Mouse (Mus musculus): ENCODE measurements at regions not wholly inside any gene's neighbourhood (a gene's known extent, or its start where the extent isn't known, plus 50 kb on each side); places are given as distances from the start of the nearest gene placed in this dataset.

- H3K4me3 ChIP-seq (ENCODE audit: low read length), result no peak overlapping the region
- H3K27me3 ChIP-seq (ENCODE audit: insufficient read depth, low read length), result no peaks in the 10 kb centered on the region
- no peaks in the 10 kb centered on the region for H3K4me1 ChIP-seq (ENCODE audit: insufficient read depth, low read length)
- H3K9me3 ChIP-seq (ENCODE audit: low read length), result no peaks in the 10 kb centered on the region
- no peak overlapping the region for H3K9ac ChIP-seq (replicated peaks; ENCODE audit: low read length)
- peak; percentile 79 for TF ChIP-seq CTCF (IDR thresholded peaks at IDR 0.05; ENCODE audit: low read depth)
- WGBS, result 76% methylated on average over 9 of the region's 9 CpGs
- DNase-seq (ENCODE audit: low spot score) (peak; percentile 70), ATAC-seq (peak; percentile 35; the same call in 1 of the 2 replicates)
- no peak overlapping the region for H3K4me2 ChIP-seq (ENCODE audit: low read depth, low read length)
- H3K36me3 ChIP-seq (ENCODE audit: insufficient read depth, low read length), result no peaks in the 10 kb centered on the region
- H3K27ac ChIP-seq, result no peak overlapping the region
These were observed 51.7 kb upstream of the Caprin1 start for GRCm38 (mm10) chr2:103848923-103849700.

- Histone ChIP-seq H3K4me2 (ENCODE audit: low read depth, low read length) (no peak overlapping the region), H3K4me1 (ENCODE audit: insufficient read depth, low read length) (no peaks in the 10 kb centered on the region), H3K27ac (no peak overlapping the region), H3K4me3 (ENCODE audit: low read length) (no peak overlapping the region), H3K9ac (replicated peaks; ENCODE audit: low read length) (no peak overlapping the region), H3K27me3 (ENCODE audit: insufficient read depth, low read length) (no peaks in the 10 kb centered on the region), H3K36me3 (ENCODE audit: insufficient read depth, low read length) (no peaks in the 10 kb centered on the region), H3K9me3 (ENCODE audit: low read length) (no peaks in the 10 kb centered on the region)
- no peak for ATAC-seq
- TF ChIP-seq CTCF (IDR thresholded peaks at IDR 0.05; ENCODE audit: low read depth), result no peak
- 89% methylated on average over 9 of the region's 9 CpGs for WGBS
- no peak for DNase-seq (ENCODE audit: low spot score)
These were observed 52.5 kb upstream of the Caprin1 start for GRCm38 (mm10) chr2:103849766-103850530.

- WGBS, result 83% methylated on average over 5 of the region's 5 CpGs
- Histone ChIP-seq H3K4me1 (ENCODE audit: insufficient read depth, low read length) (no peaks in the 10 kb centered on the region), H3K9ac (replicated peaks; ENCODE audit: low read length) (no peak overlapping the region), H3K9me3 (ENCODE audit: low read length) (no peaks in the 10 kb centered on the region), H3K27ac (no peak overlapping the region), H3K27me3 (ENCODE audit: insufficient read depth, low read length) (no peaks in the 10 kb centered on the region), H3K4me2 (ENCODE audit: low read depth, low read length) (no peak overlapping the region), H3K4me3 (ENCODE audit: low read length) (no peak overlapping the region), H3K36me3 (ENCODE audit: insufficient read depth, low read length) (no peaks in the 10 kb centered on the region)
- TF ChIP-seq CTCF (IDR thresholded peaks at IDR 0.05; ENCODE audit: low read depth), result no peak
- ATAC-seq (no peak), DNase-seq (ENCODE audit: low spot score) (no peak)
These were observed 53.0 kb upstream of the Caprin1 start for GRCm38 (mm10) chr2:103850531-103850816.

- Histone ChIP-seq H3K27ac (no peak overlapping the region), H3K27me3 (ENCODE audit: insufficient read depth, low read length) (no peaks in the 10 kb centered on the region), H3K36me3 (ENCODE audit: insufficient read depth, low read length) (no peaks in the 10 kb centered on the region), H3K9me3 (ENCODE audit: low read length) (no peaks in the 10 kb centered on the region), H3K9ac (replicated peaks; ENCODE audit: low read length) (no peak overlapping the region), H3K4me2 (ENCODE audit: low read depth, low read length) (no peak overlapping the region), H3K4me3 (ENCODE audit: low read length) (no peak overlapping the region), H3K4me1 (ENCODE audit: insufficient read depth, low read length) (no peaks in the 10 kb centered on the region)
- WGBS, result 52% methylated on average over 3 of the region's 3 CpGs
- ATAC-seq (no peak), DNase-seq (ENCODE audit: low spot score) (no peak)
- no peak for TF ChIP-seq CTCF (IDR thresholded peaks at IDR 0.05; ENCODE audit: low read depth)
These were observed 53.7 kb upstream of the Caprin1 start for GRCm38 (mm10) chr2:103851171-103851570.

GRCm38 (mm10) chr2:103861226-103861625, 63.8 kb upstream of the Caprin1 start:
- H3K9ac ChIP-seq (replicated peaks; ENCODE audit: low read length), result no peak overlapping the region
- H3K4me3 ChIP-seq (ENCODE audit: low read length), result no peak overlapping the region
- WGBS, result 82% methylated on average over 8 of the region's 8 CpGs
- H3K9me3 ChIP-seq (ENCODE audit: low read length), result no peaks in the 10 kb centered on the region
- ATAC-seq (no peak), DNase-seq (ENCODE audit: low spot score) (no peak)
- H3K4me2 ChIP-seq (ENCODE audit: low read depth, low read length), result no peak overlapping the region
- no peak overlapping the region for H3K27ac ChIP-seq
- no peaks in the 10 kb centered on the region for H3K27me3 ChIP-seq (ENCODE audit: insufficient read depth, low read length)
- no peaks in the 10 kb centered on the region for H3K36me3 ChIP-seq (ENCODE audit: insufficient read depth, low read length)
- TF ChIP-seq CTCF (IDR thresholded peaks at IDR 0.05; ENCODE audit: low read depth), result no peak
- H3K4me1 ChIP-seq (ENCODE audit: insufficient read depth, low read length), result no peaks in the 10 kb centered on the region

GRCm38 (mm10) chr2:103864254-103864653, 66.8 kb upstream of the Caprin1 start:
- Histone ChIP-seq H3K4me1 (ENCODE audit: insufficient read depth, low read length) (no peaks in the 10 kb centered on the region), H3K9ac (replicated peaks; ENCODE audit: low read length) (no peak overlapping the region), H3K4me2 (ENCODE audit: low read depth, low read length) (no peak overlapping the region), H3K4me3 (ENCODE audit: low read length) (no peak overlapping the region), H3K36me3 (ENCODE audit: insufficient read depth, low read length) (no peaks in the 10 kb centered on the region), H3K27ac (no peak overlapping the region), H3K27me3 (ENCODE audit: insufficient read depth, low read length) (no peaks in the 10 kb centered on the region), H3K9me3 (ENCODE audit: low read length) (no peaks in the 10 kb centered on the region)
- TF ChIP-seq CTCF (IDR thresholded peaks at IDR 0.05; ENCODE audit: low read depth), result no peak
- ATAC-seq (no peak), DNase-seq (ENCODE audit: low spot score) (no peak)
- WGBS, result 78% methylated on average over 2 of the region's 2 CpGs

Data from hindbrain, postnatal 0 days (tissue).